Mouse (Mus musculus) MEL-GATA-1-ER (cell line): ENCODE results near the gene Fam161b.

Source experiments
- DNase-seq: peaks from one replicate; pipeline ENCODE4 v3.0.0-alpha.2; 2012; ENCODE audit warnings: low read depth; ENCODE audit errors: extremely low read depth

Fam161b gene

GRCm38 (mm10) chr12:84361555-84362489 is at the start of gene Fam161b, which contains the start of gene Coq6:
Fam161b (minus strand) TSS chr12:84361833.
Coq6 (plus strand) TSS chr12:84361657.
- peak; percentile 99 for DNase-seq

GRCm38 (mm10) chr12:84408819-84409507 is 47.3 kb upstream of the Fam161b start, which contains the start of the genes Entpd5 and Bbof1:
Entpd5 (minus strand) TSS chr12:84409029.
Bbof1 (plus strand) TSS chr12:84409071.
- DNase-seq: peak; percentile 32

GRCm38 (mm10) chr12:84407874-84408818 is 46.5 kb upstream of the Fam161b start:
- DNase-seq: peak; percentile 53

GRCm38 (mm10) chr12:84407259-84407658 is 45.6 kb upstream of the Fam161b start:
- no peak for DNase-seq

GRCm38 (mm10) chr12:84404541-84404940 is 42.9 kb upstream of the Fam161b start:
- DNase-seq: no peak

- no peak for DNase-seq
Observed at GRCm38 (mm10) chr12:84402923-84403322, 41.3 kb upstream of the Fam161b start.

- no peak for DNase-seq
Observed at GRCm38 (mm10) chr12:84400653-84401052, 39.0 kb upstream of the Fam161b start.

GRCm38 (mm10) chr12:84400068-84400467 is 38.4 kb upstream of the Fam161b start:
- DNase-seq: no peak

- DNase-seq: no peak
Observed at GRCm38 (mm10) chr12:84399663-84400062, 38.0 kb upstream of the Fam161b start.

- DNase-seq: no peak
Observed at GRCm38 (mm10) chr12:84399135-84399534, 37.5 kb upstream of the Fam161b start.

- no peak for DNase-seq
Observed at GRCm38 (mm10) chr12:84398629-84399028, 37.0 kb upstream of the Fam161b start.

- no peak for DNase-seq
Observed at GRCm38 (mm10) chr12:84397685-84398084, 36.1 kb upstream of the Fam161b start.

- no peak for DNase-seq
Observed at GRCm38 (mm10) chr12:84396947-84397679, 35.5 kb upstream of the Fam161b start.

GRCm38 (mm10) chr12:84393847-84394246 is 32.2 kb upstream of the Fam161b start:
- no peak for DNase-seq

GRCm38 (mm10) chr12:84392681-84393080 is 31.0 kb upstream of the Fam161b start:
- DNase-seq: no peak

GRCm38 (mm10) chr12:84390336-84390735 is 28.7 kb upstream of the Fam161b start:
- no peak for DNase-seq

- no peak for DNase-seq
Observed at GRCm38 (mm10) chr12:84388774-84389400, 27.3 kb upstream of the Fam161b start.

GRCm38 (mm10) chr12:84388097-84388496 is 26.5 kb upstream of the Fam161b start:
- DNase-seq: no peak

GRCm38 (mm10) chr12:84385408-84385807 is 23.8 kb upstream of the Fam161b start:
- no peak for DNase-seq

- no peak for DNase-seq
Observed at GRCm38 (mm10) chr12:84384644-84385081, 23.0 kb upstream of the Fam161b start.
